Mouse (Mus musculus) ZHBTc4 (cell line): ENCODE measurements at regions not wholly inside any gene's neighbourhood (a gene's known extent, or its start where the extent isn't known, plus 50 kb on each side); places are given as distances from the start of the nearest gene placed in this dataset.

Experiments
- DNase-seq: peaks from one replicate; pipeline ENCODE4 v3.0.0-alpha.2; 2011; ENCODE audit warnings: low read depth, low spot score

DNA sequence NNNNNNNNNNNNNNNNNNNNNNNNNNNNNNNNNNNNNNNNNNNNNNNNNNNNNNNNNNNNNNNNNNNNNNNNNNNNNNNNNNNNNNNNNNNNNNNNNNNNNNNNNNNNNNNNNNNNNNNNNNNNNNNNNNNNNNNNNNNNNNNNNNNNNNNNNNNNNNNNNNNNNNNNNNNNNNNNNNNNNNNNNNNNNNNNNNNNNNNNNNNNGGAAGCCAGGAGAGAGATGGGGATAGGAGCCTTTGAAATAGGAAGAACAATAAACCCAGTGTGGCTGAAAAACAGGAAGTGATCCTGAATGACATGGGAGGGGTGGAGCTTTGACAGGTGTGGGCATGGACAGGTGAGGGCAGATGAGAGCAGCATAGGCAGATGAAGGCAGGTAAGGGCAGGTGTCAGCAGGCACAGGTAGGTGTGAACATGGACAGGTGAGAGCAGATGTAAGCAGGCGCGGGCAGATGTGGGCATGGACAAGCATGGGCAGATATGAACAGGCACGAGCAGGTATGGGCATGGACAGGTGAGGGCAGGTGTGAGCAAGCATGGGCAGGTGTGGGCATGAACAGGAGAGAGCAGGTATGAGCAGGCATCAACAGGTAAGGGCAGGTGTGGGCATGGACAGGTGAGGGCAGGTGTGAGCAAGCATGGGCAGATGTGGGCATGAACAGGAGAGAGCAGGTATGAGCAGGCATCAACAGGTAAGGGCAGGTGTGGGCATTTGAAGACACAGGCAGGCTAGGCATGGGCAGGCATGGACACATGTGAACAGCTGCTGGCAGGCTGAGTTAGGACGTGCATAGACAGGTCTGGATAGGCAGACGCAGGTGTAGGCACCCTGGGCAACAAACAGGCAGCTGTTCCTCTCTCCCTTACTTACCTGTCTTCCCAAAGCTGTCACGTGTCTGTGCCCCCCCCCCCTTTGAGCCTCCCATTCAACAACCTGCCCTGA, 135.2 kb upstream of the Zmiz1 start:
- no peak for DNase-seq

DNA sequence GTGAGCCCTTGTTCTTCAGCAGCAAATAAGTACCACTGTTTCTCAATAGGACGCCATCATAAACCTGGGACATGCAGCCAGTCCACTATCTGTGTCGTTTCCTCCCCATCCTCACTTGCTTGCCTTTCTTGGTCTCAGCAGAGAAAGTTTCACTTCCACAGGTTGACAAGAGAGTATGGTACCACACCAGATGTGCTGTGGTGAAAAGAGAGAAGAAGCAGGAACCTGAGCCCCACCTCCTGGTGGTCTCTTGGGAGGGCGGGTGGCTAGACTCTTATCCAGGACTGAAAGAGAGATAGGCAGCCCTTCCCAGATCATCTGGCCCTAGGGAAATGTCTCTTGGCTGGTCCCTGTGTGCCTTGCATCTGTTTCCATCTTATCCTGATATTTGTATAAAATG, 133.1 kb upstream of the Zmiz1 start:
- no peak for DNase-seq

DNA sequence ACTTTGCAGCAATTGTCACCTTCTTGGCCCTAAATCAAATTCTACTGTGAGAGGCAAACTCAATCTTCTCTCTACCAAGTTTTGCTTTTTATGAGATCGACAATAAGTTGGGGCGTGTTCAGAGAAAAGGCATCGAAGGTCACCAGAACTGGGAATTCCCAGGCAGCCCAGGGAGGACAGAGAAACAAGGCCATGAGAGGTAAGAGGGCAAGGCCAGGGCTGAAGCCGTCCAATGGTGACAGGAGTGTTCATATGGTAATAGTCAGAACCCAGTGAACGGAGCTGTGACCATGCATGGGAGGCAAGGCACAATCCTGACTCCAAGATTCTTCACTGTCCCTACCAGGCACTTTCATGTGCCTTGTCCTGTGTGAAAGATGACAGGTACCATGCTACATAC, 130.8 kb upstream of the Zmiz1 start:
- no peak for DNase-seq

DNA sequence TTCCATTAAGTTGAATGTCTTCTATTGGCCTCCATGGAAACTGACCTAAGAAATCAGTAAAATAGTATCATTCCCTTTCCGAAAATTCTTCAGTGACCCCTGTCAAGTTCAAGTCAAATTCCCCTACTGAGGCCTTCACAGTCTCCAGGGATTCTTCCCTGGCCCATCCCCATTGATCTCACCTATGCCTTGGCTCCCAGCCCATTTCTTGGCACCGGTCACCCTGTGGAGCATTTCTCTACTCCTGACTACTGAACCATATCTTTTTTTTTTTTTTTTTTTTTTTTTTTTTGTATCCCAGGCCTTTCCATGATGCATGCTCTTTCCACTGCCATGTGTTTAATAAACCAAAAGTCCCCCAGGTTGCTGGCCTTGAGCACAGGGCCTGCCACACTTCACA, 124.8 kb upstream of the Zmiz1 start:
- no peak for DNase-seq

DNA sequence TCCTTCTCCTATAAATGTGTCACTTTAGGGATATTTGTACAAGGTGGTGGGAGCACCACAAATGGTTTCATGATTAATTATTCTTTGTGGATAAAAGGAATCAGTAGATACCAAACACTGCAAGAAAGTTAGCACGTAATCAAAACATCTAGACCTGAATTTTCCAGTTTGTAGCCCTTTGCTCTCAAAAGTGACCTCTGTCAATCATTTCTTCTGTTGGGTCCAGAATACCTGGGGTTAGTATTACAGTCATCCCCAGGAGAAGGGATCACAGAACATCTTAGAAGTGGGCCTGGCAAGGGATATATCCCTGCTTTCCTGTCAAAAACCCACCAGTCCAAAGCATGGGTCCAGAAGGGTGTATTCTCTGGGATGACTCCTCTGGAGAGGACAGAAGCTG, 122.1 kb upstream of the Zmiz1 start:
- DNase-seq, result no peak

DNA sequence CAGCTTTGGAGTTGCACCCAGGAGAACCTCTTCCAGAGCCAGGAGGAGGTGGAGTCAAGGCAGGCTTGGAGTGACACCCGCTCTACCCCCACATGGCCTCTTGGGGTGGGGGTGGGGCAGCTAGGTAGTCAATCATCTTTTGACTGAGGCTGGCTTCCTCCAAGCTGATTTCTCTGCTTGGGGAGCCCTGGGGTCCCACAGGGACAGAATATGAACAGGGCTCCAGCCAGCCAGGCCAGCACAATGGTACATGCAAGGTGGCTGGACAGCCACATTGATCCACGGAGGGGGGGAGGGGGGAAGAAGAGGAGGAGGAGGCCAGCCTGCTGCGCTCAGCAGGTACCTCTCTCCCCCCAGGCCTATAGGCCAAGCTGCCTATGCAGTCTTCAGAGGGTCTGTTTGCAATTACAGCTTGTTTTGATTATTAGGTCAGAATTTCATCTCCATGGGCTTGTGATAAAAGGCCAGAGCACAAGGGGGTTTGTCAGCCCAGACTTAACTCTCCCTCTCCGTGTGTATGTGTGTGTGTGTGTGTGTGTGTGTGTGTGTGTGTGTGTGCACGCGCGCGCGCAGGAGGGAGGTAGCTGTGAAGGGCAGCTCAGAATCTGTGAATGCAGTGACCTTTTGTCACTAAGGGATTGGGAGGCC, 120.5 kb upstream of the Zmiz1 start:
- peak; percentile 61 for DNase-seq

GRCm38 (mm10) chr14:25340845-25341244, 118.1 kb upstream of the Zmiz1 start:
- no peak for DNase-seq

DNA sequence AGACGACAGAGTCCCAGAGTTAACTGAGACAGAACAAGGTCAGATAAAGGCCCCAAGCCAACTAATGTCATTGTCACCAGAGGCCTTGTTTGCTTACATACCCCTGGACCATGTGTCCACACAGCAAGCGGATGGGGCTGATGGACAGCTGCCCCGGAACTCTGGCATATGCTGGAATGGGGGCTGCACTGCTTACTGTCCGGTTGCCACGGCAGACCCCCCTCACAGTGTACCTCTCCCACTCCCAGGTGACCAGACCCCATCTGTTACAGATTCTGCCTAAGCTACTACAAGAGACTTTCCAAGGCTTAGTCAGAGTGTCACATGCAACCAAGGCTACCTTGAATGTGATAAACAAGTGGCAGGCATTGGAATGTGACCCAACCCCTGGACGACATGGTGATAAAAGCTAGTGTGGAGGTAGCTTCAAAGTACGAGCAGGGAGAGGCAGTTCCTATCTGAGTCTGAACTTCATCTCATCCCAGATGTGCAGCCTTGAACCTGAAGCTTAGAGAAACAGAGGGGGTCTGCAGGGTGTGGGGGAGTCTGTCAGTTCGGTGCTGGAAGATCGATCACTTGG, 117.0 kb upstream of the Zmiz1 start:
- peak; percentile 33 for DNase-seq

GRCm38 (mm10) chr14:25342865-25343565, 116.0 kb upstream of the Zmiz1 start:
- DNase-seq, result no peak

GRCm38 (mm10) chr14:25345995-25346394, 113.0 kb upstream of the Zmiz1 start:
- no peak for DNase-seq

- no peak for DNase-seq
Observed at GRCm38 (mm10) chr14:25346813-25347610, 112.0 kb upstream of the Zmiz1 start.

GRCm38 (mm10) chr14:25350282-25350964, 108.6 kb upstream of the Zmiz1 start:
- no peak for DNase-seq

GRCm38 (mm10) chr14:25353804-25354203, 105.2 kb upstream of the Zmiz1 start:
- DNase-seq, result no peak

DNA sequence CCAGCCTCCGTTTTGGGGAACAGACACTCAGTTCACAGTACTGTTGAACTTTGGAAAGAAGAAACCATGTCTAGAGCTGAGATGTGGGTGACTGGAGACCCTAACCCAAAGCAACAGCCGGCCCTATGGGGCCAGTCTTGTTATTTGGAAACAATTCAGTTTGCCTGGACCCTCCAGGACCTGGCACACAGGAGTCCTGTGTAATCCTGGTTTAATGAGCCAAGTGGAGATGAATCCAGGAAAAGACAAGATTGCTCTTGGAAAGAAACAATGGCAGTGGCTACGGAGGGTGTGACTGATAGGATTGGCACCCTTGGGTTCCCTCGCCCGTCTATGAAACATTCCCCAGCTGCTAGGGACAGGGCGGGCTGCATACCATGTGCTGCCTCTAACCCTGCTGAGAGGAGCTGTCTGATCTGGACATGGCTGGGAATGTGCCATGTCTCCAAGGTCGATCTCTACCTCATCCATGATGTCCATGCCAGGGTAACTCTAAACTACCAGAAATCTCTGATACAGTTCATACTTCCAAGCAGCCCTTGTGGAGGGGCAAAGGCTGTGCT, 104.6 kb upstream of the Zmiz1 start:
- no peak for DNase-seq

GRCm38 (mm10) chr14:25357805-25358204, 101.2 kb upstream of the Zmiz1 start:
- no peak for DNase-seq

DNA sequence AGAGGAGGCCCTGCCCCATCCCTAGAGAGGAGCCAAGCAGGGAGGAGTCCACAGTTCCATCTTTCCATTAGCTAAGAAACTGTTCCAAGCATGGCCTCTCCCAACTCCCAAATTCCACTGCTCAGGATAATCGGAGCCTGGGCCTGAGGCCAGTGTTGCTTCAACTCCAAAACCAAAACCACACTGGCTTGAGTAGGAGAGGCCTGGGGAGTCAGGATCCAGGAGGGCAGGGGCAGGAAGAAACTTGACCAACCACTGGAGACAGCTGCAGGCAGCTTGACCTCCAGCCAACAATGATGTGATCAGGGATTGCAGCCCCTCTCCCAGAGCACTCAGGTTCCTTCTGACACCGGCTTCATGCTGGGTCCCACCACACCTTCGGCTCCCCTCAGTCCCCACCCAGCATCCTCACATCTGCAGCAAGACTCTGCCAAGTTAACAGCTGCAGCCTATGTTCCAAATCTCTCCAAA, 99.1 kb upstream of the Zmiz1 start:
- DNase-seq, result no peak

DNA sequence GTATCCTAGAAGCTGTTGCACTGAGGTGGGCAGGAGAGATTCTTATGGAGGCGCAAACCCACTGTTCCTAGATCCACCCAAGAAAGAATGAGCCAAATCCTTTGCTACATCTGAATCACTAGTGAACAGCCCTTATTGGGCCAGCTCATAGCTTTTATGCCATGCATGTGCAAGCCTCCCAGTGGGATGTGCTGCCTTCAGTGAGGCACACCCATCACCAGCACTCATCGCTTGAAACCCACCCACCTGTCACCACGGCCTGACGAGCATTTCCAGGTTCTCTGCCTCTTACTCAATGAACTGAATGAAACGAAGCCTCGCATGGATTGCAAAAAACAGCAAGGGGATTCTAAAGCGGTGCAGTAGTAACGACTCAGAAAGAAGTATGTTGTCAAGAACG, 98.3 kb upstream of the Zmiz1 start:
- no peak for DNase-seq

DNA sequence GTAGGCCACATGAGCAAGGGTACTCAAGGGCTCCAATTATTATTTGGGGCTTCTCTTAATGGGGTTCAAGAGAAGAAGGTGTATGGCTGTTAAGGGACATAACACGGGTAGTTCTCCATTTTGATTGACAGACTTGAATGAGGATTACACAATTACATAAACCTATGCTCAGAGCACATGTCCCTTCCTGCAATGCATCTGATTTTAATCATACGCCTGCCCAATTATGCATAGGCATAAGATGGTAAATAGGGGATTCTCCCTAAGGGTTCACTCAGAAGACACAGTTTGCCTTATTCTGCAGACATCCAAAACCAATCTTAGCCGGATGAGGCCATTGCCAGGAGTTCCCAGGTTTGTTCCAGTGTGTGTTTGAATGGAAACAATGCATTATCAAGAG, 97.9 kb upstream of the Zmiz1 start:
- no peak for DNase-seq

DNA sequence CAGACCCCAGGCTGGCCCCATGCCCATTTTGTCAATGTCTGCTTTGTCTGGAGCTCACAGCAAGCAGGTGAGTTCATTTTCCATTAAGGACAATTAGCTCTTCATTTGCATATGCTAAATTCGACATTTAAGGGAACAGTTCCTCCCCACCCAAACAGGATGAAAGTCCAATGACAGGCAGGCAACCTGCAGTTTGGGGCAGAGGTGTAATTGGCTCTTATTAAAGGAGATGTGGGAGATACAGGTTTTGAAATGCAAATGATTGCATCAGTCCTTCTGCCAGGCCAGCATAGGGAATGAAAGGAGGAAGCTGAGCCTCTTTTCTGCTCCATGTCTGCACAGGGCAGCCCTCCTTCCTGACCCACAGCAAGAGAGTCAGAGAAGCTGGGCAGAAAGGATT, 96.2 kb upstream of the Zmiz1 start:
- DNase-seq, result peak; percentile 56

DNA sequence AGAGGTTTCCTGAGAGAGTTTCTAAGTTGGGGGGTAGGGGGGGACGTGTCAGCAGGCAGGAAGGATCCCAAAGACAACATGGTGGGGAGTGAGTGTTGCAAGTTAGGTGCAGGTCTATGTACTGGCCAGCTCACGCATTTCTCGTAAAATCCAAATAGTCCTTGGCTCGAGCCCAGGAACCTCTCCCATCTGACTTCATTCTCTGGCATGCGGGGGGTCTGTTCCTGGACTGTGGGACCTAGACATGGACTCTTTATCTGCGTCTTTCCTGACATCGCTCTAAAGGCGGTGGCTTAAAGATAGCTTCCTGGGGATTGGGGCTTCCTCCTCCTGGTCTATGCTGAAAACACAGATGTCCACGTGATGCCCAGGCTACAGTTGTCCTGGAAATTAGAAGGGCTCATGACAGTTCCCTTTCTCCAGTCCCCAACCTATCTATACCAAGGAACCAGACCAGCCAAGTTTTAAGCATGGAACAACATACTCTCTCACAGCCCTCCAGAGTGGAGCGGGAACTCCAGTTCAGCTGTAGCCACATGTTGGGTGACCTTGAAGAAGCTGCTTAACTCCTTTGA, 93.7 kb upstream of the Zmiz1 start:
- no peak for DNase-seq
